Mouse (Mus musculus) brain, embryonic 14.5 days (tissue): ENCODE data around the gene Hnrnpu.
"Not testable (repeated sequence)": the region's sequence is repeated elsewhere in the genome, so short reads cannot be mapped to it uniquely, and the experiment has no call there.

Experiments
- CTCF ChIP-seq: fragments of 200-500 bp; IDR thresholded peaks from 2 replicates; pipeline ENCODE4 v1.5.1; 2012; ENCODE audit warnings: inconsistent platforms, mild to moderate bottlenecking, moderate library complexity, borderline replicate concordance; ENCODE audit not compliant: insufficient read depth, insufficient read length; ENCODE audit errors: extremely low read depth
- POLR2A ChIP-seq: fragments of 200-500 bp; IDR thresholded peaks from 2 replicates; pipeline ENCODE4 v1.6.1; 2012; ENCODE audit warnings: mild to moderate bottlenecking, inconsistent platforms, borderline replicate concordance; ENCODE audit not compliant: poor library complexity, insufficient read depth, insufficient read length, severe bottlenecking; ENCODE audit errors: extremely low read depth

- not testable (repeated sequence) for TF ChIP-seq POLR2A, CTCF
Measured at GRCm38 (mm10) chr1:178344071-178344805, 6.6 kb upstream of the Hnrnpu start.
